Mouse (Mus musculus) heart, embryonic 12.5 days (tissue): Measurements from ENCODE around the gene Cfap54. TPM values are rescaled to one million over a fixed set of nuclear protein-coding genes. Genes with fewer than 3 reads are reported as not detected.

ENCODE experiments used
- ATAC-seq: fragments of 200-750 bp; cut with Nextera tagmentation; 2 replicates; pipeline ENCODE4 v1.8.0; 2017; ENCODE audit warnings: moderate TSS enrichment, moderate library complexity; ENCODE audit not compliant: insufficient number of reproducible peaks, low FRiP score
- H3K27ac ChIP-seq: fragments of 300-500 bp; sonication (generic); 2 replicates; pipeline ENCODE4 v1.5.1; 2016; ENCODE audit warnings: mild to moderate bottlenecking, moderate library complexity; ENCODE audit not compliant: poor library complexity, severe bottlenecking
- H3K27me3 ChIP-seq: fragments of 300-500 bp; sonication (generic); replicated peaks from 2 replicates; pipeline ENCODE4 v1.6.1; 2016; ENCODE audit warnings: mild to moderate bottlenecking, moderate library complexity
- H3K36me3 ChIP-seq: fragments of 300-500 bp; sonication (generic); 2 replicates; pipeline ENCODE4 v1.6.1; 2016; ENCODE audit warnings: mild to moderate bottlenecking, moderate library complexity
- H3K4me1 ChIP-seq: fragments of 300-500 bp; sonication (generic); replicated peaks from 2 replicates; pipeline ENCODE4 v1.6.1; 2016; ENCODE audit warnings: mild to moderate bottlenecking
- H3K4me2 ChIP-seq: fragments of 300-500 bp; sonication (generic); 2 replicates; pipeline ENCODE4 v1.6.1; 2016; ENCODE audit warnings: mild to moderate bottlenecking, moderate library complexity
- H3K4me3 ChIP-seq: fragments of 300-500 bp; sonication (generic); 2 replicates; pipeline ENCODE4 v1.5.1; 2016; ENCODE audit warnings: mild to moderate bottlenecking
- H3K9ac ChIP-seq: fragments of 300-500 bp; sonication (generic); 2 replicates; pipeline ENCODE4 v1.6.1; 2016; ENCODE audit warnings: mild to moderate bottlenecking, moderate library complexity
- H3K9me3 ChIP-seq: fragments of 300-500 bp; sonication (generic); replicated peaks from 2 replicates; pipeline ENCODE4 v1.6.1; 2016; ENCODE audit warnings: mild to moderate bottlenecking, moderate library complexity
- whole genome bisulfite sequencing: fragments of 180-500 bp; shearing (Covaris S2); methylation state at CpG from one replicate; pipeline ENCODE4 v1.1.7; 2016; 5-methylcytosine and 5-hydroxymethylcytosine counted together
- polyA plus RNA-seq: library from polyadenylated mRNA; unstranded; fragments of >200 nt; fragmentation: Nextera tagmentation; extraction: Ambion mirVana; gene quantifications from 2 replicates; pipeline ENCODE4 v1.2.1, GENCODE M21; 2016

Gene Cfap54
- polyA plus RNA-seq, 1 experiment from 2014 or later, result 0.55 TPM

- WGBS, result 84% methylated on average over 5 of the region's 5 CpGs
Measured at GRCm38 (mm10) chr10:92754359-92754758, 327.1 kb downstream of the Cfap54 start.

GRCm38 (mm10) chr10:92730339-92730738, 351.1 kb downstream of the Cfap54 start:
- Histone ChIP-seq H3K27me3 (no peaks in the 10 kb centered on the region), H3K36me3 (no peaks in the 10 kb centered on the region), H3K4me3 (no peak overlapping the region), H3K9me3 (peaks cover 3% of the 10 kb centered on the region; the same call in 1 of the 2 replicates), H3K9ac (no peak overlapping the region), H3K27ac (no peak overlapping the region), H3K4me1 (no peaks in the 10 kb centered on the region), H3K4me2 (no peak overlapping the region)
- WGBS, result 82% methylated on average over 3 of the region's 3 CpGs
- ATAC-seq, result no peak

More at GRCm38 (mm10) chr10:92754359-92754758, 327.1 kb downstream of the Cfap54 start:
- H3K9me3 ChIP-seq, result peaks cover 8% of the 10 kb centered on the region; the same call in 1 of the 2 replicates
- H3K4me2 ChIP-seq, result no peak overlapping the region
- no peak overlapping the region for H3K9ac ChIP-seq
- H3K27ac ChIP-seq, result no peak overlapping the region
- no peaks in the 10 kb centered on the region for H3K27me3 ChIP-seq
- no peak overlapping the region for H3K4me3 ChIP-seq
- no peaks in the 10 kb centered on the region for H3K36me3 ChIP-seq
- no peaks in the 10 kb centered on the region for H3K4me1 ChIP-seq
- ATAC-seq, result no peak

- H3K27me3 ChIP-seq, result no peaks in the 10 kb centered on the region
- no peak for ATAC-seq
- no peak overlapping the region for H3K9ac ChIP-seq
- H3K27ac ChIP-seq, result no peak overlapping the region
- WGBS, result 58% methylated on average over 3 of the region's 3 CpGs
- H3K9me3 ChIP-seq, result peaks cover 4% of the 10 kb centered on the region; the same call in 1 of the 2 replicates
- H3K4me2 ChIP-seq, result no peak overlapping the region
- no peaks in the 10 kb centered on the region for H3K36me3 ChIP-seq
- no peak overlapping the region for H3K4me3 ChIP-seq
- no peaks in the 10 kb centered on the region for H3K4me1 ChIP-seq
Measured at GRCm38 (mm10) chr10:92728723-92729122, 352.7 kb downstream of the Cfap54 start.

Other genes starting within 250 kb of the Cfap54 start
- 25.2 and 27.1 TPM in 2 replicates for gene Cdk17, start 79.3 kb upstream of the Cfap54 start, polyA plus RNA-seq
- 36.8 and 41.0 TPM in 2 replicates for gene Elk3, start 229.5 kb upstream of the Cfap54 start, polyA plus RNA-seq